Mouse (Mus musculus): ENCODE results near the gene Adcy1.

The Adcy1 gene

DNA sequence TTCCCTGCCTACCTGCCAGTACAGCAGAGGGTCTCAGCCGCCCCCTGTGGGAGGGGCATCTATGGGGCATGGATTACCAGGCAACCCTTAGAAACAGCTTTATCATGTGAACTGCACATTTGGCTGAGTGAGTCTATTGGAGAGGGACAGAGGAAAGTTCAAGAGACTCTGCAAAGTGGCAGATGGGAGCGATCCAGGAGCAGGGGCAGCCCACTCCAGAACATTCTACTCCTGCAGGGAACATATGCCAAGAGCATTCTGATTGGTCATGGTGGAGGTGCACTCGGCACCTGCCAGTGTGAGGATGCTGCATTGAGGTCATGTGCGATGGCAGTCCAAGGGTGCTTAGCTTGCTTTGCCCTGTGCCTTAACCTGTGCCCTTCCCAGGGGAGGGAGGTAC lies 6.5 kb downstream of the Adcy1 start:
- DNase-seq (ENCODE audit: low read depth): no peak

DNA sequence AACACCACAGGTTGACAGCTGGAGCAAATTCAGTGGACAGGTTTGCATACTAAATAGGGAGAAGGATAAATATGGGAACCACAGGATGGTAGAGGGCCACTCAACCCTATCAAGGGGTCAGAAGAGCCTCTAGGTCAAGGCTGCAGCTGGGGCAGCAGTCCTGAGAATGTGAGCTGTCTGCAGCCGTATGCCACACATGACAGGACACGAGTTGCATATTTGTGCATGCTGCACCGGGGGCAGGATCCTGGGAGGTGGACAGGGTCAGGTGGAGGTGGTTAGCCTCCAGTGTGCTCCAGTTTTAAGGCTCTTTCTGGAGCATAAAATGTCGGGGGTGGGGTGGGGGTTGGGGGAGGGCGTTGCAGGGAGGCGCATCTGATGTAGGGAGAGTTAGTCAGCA lies 8.3 kb downstream of the Adcy1 start:
- DNase-seq (ENCODE audit: low read depth): no peak

DNA sequence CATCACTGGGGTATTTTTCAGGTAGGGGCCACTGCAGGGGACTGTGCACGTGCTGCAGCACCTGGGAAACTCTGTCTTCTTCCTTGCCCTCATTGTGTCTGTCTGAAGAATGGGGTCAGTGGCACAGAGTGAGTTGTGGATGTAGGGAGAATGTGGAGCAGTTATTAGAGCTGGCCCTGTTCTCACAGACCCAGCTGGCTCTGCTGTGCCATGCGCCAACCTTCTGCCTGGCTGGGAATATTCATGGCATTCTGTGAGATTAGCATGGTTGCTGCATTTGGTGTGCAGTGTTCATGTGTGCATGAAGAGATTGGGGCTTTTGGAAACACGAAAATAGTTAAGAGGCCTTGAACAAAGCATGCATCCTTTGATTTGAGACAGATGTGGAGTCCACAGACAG lies 10.3 kb downstream of the Adcy1 start:
- no peak for DNase-seq (ENCODE audit: low read depth)

DNA sequence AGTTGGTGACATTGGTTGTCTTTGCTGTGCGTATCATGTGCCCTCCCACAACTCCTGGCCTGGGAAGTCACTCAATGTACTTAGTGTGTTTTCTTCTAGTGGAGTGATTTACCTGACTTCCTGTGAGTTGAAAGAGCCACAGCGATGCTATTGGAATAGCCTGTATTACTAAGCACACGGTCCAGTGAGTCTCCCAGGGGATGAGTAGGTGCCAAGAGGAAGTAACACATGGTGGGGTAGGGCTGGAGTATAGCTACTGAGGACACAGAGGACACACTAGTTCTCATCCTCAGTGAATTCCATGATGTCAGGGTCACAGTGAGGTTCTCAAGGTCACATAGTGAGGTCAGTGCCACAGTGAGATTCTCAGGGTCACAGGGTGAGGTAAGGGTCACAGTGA lies 13.2 kb downstream of the Adcy1 start:
- DNase-seq (ENCODE audit: low read depth): no peak

DNA sequence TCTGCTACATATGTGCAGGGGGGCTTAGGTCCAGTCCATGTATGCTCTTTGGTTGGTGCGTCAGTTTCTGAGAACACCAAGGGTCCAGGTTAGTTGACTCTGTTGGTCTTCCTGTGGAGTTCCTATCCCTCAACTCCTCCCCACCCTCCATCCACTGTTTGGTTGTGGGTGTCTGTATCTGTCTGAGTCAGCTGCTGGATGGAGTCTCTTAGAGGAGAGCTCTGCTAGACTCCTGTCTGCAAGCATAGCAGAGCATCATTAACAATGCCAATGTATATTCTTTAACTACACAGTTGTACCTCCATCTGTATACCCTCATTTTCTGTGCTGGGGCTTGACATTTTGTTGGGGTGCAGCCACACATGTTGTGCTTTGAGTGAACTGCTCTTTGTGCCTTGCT lies 18.6 kb downstream of the Adcy1 start:
- no peak for DNase-seq (ENCODE audit: low read depth)

DNA sequence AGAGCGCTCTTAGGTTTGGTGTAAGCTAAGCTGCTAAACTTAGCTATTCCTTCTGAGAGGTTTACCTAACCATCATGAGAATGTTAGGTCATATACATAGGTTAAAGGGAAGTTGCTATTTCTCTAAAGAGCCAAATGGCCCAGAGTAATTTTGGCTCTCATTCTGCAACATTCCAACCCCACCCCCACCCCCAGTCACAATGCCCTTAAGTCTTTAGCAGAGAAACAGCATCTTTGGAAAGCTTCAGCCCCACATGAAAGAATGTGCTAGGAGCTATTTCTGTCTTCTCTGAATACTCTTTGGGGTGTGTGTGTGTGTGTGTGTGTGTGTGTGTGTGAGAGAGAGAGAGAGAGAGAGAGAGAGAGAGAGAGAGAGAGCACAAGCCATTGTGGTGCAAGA lies 20.6 kb downstream of the Adcy1 start:
- DNase-seq (ENCODE audit: low read depth): no peak

DNA sequence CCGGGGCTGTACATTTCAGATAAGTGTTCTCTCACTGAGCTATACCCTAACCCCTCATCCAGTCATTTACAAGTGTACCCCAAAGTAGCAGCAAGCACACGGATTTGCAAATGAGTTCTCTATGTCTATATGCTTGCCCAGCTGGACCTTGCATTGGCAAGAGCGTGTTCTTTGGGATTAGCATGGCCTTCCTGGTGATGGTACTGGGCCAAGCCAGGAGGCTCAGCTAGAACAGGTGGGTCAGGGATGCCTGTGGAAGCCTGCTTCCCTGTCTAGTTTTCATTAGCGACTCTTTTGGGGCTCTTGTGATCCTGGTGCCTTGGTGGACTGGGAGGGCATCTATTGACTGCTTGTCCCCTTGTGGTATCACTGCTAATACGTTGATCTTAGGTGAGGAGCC lies 21.9 kb downstream of the Adcy1 start:
- DNase-seq (ENCODE audit: low read depth): no peak

DNA sequence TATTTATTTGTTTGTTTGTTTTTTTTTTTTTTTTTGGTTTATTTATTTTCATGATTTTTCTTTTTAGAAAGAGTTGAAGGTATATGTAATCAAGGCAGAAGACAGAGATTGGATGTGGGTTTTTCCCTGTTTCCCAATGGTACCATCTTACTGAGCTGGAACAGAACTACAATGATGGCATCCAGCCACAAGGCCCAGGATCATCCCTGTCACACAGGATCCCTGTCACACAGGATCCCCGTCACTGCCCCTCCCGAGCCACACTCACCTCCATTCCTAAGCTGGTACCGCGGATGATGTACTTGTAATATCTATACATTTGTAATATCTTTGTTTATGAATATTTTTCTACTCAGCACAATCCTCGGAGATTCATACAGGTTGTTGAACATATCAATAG lies 27.8 kb downstream of the Adcy1 start:
- no peak for DNase-seq (ENCODE audit: low read depth)

DNA sequence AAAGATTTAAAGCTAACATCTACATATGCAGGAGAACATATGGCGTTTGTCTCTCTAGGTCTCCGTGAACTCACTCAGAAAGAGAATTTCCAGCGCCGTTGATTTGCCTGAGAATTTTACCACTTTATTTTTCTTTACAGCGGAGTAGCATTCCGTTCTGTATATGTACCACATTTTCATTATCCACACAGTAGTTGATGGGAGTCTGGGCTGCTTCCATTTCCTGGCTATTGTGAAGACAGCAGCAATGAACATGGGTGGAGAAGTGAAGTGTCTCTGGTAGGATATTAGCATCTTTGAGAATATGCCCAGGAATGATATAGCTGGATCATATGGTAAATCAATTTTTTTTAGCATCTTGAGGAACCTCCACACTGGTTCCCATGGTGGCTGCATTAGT lies 31.6 kb downstream of the Adcy1 start:
- DNase-seq (ENCODE audit: low read depth): no peak

DNA sequence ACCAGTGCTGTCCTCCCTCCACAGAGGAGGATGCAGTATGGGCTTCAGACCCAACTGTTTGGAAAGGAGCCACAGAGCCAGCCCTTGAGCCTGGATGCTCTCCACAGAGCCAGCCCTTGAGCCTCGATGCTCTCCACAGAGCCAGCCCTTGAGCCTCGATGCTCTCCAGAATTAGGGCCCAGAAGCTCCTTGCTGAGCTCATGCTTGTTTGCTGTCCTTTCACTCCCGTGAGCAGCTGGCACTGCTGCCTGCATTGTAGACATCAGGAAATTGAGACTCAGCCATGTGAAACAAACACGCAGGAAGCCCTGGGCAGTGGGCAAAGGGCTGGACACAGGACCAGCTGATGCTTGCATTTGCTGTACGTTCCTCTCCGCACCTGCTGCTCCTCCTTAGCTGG lies 38.4 kb downstream of the Adcy1 start:
- no peak for DNase-seq (ENCODE audit: low read depth)

DNA sequence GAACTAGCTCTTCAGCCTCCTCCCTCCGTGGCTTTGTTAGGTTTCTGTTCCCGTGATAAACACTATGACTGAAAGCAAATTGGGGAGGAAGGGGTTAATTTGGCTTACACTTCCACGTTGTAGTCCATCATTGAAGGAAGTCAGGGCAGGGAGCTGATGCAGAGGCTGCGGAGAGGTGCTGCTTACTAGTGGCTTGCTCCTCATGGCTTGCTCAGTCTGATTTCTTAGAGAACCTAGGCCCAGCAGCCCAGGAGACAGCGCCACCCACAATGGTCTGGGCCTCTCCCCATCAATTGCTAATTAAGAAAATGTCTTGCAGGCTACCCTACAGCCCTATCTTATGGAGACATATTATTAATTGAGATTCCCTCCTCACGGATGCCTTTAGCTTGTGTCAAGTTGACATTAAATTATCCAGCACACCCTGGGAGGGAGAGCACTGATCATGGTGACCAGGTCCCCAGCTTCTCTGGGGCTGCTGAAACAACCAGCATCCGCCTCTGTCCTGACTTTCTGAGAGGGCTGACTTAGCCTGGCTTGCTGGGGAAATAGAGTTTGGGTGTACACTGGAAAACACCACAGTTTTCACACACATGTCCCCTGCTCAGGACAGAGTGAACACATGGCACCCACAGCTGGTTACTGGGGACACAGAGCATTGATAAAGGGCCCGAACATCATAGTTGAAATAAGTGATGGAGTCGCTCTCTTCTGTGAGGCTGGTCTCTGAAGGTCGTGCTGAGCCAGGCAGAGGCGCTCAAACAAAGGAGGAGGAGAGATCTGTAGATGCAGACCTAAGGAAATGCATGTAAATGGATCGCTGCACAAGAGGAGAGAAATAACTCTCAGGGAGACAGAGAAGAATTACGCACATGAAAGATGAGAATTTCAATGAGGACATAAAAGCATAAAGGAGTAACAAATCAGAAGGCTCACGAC lies 39.2 kb downstream of the Adcy1 start:
- no peak for DNase-seq (ENCODE audit: low read depth)

DNA sequence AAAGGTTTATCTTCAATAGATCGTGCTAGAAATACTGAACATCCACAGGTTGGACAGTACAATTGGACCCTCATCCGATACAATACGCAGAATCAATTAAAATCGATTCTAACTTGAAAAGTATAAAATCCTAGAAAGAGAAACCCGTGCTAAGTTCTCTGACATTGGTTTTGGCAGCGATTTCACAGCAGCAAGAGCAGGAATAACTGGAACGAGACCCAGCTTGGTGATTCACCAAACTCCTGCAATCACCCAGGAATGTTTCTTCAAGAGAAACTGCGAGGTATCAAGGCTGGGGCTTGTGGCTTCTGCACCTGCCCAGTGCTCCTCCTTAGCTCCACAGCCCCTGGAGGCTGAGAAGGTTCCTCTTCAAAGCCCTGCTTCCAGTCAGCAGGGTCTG lies 42.0 kb downstream of the Adcy1 start:
- DNase-seq (ENCODE audit: low read depth): no peak

DNA sequence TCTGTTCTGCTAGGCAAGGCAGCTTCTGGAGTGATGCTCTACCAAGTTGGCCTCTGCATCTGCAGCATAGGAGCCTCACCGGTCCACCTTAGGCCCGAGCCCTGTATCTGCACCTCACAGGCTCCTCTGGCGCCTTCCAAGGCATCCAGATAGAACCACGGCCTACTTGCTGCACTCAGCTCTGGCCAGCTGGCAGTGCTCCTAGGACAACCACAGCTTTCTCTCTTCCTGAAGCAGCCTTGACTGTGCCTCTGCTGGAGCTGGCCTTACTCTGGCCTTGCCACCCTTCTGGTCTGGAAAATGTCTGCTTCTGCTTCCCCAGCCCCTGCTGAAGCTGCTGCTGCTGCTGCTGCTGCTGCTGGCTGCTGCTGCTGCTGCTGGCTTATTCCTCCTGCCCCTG lies 45.8 kb downstream of the Adcy1 start:
- no peak for DNase-seq (ENCODE audit: low read depth)

DNA sequence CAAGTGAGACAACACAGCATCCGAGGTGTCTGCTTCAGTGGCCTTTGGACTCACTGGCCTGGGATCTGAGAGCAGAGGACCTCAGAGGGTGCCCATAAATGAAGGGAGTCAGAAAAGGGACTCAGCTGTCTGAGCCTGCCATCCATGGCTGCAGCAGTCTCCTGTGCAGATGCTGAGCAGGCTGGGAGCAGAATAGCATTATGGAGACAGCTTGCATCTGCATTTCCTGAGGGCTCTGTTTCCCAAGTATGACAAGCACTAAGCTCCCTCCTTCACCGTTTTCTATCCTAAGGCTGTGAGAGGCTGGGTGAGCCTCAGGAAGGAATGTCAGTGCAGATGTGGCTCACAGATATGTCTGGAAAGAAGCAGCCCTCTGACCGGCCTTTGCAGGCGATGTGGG lies 49.8 kb downstream of the Adcy1 start:
- DNase-seq (ENCODE audit: low read depth): no peak

DNA sequence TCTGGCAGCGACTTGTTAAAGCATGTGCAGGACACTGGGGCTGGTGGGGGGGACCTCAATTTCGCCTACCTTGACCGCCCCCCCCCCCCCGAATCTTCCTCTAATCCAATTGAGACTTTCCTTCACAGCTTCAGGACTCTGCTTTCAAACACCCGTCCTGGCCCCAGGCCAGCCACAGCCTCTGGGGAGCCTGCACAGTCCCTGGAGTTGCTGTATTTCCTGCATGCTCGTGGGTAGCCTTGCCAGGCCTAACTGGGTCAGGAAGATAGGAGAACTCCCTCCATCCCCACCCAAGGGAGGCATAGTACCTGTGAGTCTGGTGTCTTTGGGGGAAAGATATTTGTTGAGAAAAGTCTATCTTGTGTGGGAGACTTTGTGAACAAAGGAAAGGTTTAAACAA lies 50.4 kb downstream of the Adcy1 start:
- DNase-seq (ENCODE audit: low read depth): no peak

DNA sequence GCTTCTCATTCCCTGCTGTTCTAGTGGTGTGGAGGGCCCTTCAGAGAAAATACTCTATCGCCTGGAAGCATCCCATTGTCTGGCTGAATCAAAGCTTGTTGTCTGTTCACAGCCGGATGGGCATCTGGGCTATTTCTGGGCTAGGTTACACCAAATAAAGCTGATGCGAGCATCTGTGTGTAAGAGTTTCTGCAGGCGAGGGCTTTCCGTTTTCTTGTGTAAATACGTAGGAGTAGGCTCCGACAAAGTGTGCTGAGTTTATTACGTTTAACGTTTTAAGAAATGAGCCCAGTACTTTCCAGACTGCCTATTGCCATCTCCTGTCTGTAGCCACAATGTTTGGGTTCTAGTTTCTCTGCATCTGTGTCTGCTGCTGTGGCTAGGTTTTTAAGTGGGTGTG lies 51.0 kb downstream of the Adcy1 start:
- no peak for DNase-seq (ENCODE audit: low read depth)

DNA sequence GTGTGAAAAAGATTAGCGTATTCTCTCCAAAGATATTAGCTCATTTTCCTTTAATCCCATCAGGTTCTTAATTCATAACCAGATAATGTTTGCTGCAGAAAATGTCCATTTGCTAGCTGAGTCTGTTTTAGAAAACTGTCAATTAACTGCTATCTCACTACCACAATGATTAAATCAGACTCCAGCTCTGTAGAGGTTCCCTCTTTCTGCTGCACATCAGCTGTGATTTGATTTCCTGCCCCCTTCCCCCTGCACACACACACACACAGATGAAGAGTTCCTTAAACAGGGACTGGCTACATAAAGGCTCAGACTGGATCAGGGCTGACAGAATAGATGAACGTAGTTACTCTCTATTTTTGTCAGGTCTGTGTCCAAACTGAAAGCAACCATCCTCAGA lies 53.4 kb downstream of the Adcy1 start:
- DNase-seq (ENCODE audit: low read depth): no peak

DNA sequence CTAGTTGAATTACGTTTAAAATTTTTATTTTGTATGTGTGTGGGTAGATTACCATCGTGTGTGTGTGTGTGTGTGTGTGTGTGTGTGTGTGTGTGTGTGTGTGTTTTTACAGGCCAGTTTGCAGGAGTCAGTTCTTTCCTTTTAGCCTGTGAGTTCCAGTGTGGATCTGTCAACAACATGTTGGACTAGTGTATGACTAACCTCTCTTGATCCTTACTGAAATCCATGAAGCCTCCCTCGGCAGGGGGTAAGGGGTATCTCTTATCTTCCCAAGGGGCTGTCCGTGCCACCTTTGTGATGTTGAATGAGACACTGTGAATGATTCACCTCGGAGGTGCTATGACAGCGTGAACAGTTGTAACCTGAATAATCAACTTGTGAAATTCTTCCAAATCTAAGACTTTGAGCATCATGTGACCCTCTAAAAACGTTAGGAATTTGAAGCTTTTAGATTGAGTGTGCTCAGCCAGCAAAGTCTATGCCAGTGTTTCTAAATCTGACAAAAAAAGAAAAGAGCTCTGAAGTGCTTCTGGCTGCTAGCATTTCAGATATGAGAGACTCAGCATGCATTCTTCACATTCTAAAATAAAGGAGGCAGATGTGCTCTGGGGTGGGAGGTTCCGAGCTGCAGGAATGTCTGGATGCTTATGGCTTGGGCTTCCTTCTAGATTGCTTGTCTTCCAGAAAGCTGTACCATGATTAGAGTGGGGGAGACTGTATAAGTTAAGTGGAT lies 66.2 kb downstream of the Adcy1 start:
- DNase-seq (ENCODE audit: low read depth): no peak

DNA sequence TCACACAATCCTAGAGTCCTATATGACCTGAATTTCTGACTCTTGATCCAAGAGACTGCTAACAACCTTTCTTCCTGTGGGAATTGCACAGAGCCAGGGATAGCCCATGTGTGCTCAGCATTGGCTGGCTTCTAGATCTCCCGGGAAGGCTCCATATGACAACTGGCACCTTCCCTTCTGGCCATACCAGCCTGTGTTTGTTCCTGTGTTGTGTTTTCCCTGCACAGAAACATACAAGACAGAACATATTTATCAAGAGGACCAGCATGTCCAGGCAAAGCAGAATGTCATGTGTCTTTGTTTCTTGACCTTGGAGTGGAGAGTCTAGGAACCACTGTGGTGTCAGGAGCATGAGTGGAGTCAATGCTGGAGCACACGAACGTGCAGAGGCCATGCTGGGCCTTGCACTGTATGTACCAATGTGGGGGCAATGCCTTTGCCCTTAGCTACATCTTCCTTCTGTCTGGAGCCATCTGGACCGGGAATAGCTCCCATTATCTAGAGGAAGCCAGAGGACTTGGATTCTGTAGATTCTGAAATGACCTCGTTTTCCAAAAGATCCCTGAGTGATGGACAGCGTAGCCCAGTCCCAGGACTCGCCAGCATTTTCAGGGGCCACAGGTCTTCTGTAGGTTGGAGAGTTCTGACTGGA lies 69.6 kb downstream of the Adcy1 start:
- no peak for DNase-seq (ENCODE audit: low read depth)

DNA sequence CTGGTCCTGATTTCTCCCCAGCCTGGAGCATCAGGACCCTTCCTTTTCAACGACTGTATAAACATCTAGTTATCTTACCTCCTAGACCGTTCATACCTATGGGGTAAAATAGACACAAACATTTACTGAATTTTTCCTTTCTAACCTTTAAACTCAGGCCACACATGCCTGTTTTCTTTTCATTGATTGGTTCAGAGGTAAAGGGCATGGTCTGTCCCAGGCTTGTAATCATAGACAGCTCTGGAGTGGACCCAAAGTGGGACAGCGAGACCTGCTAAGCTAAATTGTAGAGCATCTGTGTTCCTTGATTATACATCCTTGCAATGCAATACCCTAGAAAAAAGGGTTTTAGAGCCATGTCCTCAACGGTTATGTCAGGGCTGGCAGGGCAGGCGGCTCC lies 70.4 kb downstream of the Adcy1 start:
- DNase-seq (ENCODE audit: low read depth): no peak

DNA sequence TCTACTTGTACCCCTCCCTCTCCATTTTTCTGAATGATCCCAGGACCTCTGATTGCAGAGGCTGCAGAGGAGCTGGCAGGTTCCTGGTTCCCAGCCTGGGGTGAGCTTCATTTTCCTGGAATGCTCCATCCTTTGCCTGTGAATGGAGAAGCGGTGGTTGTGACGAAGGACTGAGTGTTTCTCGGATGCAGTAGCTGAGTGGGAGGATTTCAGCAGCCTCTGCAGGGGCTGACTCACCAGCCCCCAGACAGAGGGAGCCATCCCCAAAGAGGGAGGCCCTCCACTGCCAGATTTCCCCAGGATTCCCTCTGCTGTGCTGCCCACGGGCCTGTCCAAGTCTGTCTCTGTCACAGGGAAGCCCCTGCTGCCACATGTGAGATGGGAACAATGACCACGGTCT lies 71.0 kb downstream of the Adcy1 start:
- DNase-seq (ENCODE audit: low read depth): no peak

DNA sequence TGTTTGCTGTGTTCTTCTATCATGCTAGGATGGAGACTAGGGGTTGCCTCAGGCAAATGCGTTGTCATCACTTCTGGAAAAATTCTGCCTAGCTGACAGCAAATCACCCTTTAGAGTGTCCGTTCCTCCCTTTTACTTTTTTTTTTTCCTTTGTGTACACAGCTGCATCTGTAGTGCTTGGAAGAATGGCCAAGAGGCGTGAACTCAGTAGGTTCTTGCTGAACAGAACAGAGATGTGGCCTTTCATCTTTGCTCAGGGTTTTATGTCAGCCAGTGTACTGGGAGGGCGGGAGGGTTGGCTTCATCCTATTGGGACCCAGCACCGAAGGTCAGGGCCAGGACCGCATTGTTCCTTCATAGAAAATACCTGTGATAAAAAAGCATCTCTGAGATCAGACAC lies 72.0 kb downstream of the Adcy1 start:
- no peak for DNase-seq (ENCODE audit: low read depth)

DNA sequence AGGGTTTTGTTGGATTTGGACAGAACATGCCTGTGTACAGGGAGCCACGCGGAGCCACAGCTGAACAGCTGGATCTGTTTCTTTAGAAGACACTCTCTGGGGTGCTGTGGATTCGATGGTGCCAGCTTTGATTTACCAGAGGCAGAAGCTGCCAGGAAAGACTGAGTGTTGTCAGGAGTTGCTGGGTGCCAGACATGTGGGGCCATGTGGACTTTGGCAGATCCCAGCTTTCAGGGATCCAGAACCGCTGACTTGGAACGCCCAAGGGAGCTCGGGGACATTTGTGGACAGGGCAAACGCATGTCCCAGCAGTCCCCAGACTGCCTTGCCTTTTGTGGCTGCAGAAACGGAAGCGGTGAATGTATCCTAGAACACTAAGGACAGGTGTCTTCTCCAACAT lies 72.5 kb downstream of the Adcy1 start:
- no peak for DNase-seq (ENCODE audit: low read depth)

All from induced T-regulatory cell, adult 2 months (primary cell).